In genomic region chr4:123112216-123112764, GRCm38 (mm10) we compare ENCODE assay signal across 16 mouse cellular contexts. TPM values are rescaled to one million over a fixed set of nuclear protein-coding genes. Genes with fewer than 3 reads are reported as not detected.
"Had no signal": no experiment of that assay in that cellular context is flagged by ENCODE, and none has a peak within 500 bp of the region (broad histone marks: within the 10 kb centered on the region; RNA-seq: fewer than 3 reads in every experiment).

No protein-coding gene starts in this region.

- H3K27ac ChIP-seq: limb, embryonic 12.5 days; liver, embryonic 12.5 days; lung, embryonic 15.5 days; macrophage; midbrain, embryonic 10.5 days; midbrain, embryonic 15.5 days; neural tube, embryonic 13.5 days had no signal

- H3K4me1 ChIP-seq: limb, embryonic 12.5 days; liver, embryonic 12.5 days; midbrain, embryonic 15.5 days had no signal

- H3K27me3 ChIP-seq: midbrain, embryonic 15.5 days had no signal

- DNase-seq: kidney, adult 18-20 months; kidney, postnatal 25 days; lung, postnatal 14 days; retina, postnatal 1 day; right cerebral cortex, postnatal 4 days; spleen, adult 18-20 months; thymus, postnatal 4 days had no signal

- ATAC-seq: liver, embryonic 12.5 days; midbrain, embryonic 15.5 days had no signal

- H3K9ac ChIP-seq: limb, embryonic 12.5 days; liver, embryonic 12.5 days; lung, embryonic 15.5 days; midbrain, embryonic 15.5 days; neural tube, embryonic 13.5 days had no signal

- H3K36me3 ChIP-seq: limb, embryonic 12.5 days; liver, embryonic 12.5 days; lung, embryonic 15.5 days; midbrain, embryonic 10.5 days; midbrain, embryonic 15.5 days; neural tube, embryonic 13.5 days had no signal

- H3K4me3 ChIP-seq: limb, embryonic 12.5 days; liver, embryonic 12.5 days; lung, embryonic 15.5 days; midbrain, embryonic 10.5 days; midbrain, embryonic 15.5 days; neural tube, embryonic 13.5 days had no signal

RNA-seq across cellular contexts. Expression of gene Oxct2b, which starts 3.8 kb away (rescaled TPM):
- total RNA-seq: layer of hippocampus, postnatal 25 days had no signal
- polyA plus RNA-seq: limb, embryonic 12.5 days; liver, embryonic 12.5 days; lung, embryonic 15.5 days; macrophage; stomach, embryonic 14.5 days had no signal

RNA-seq across cellular contexts. Expression of gene Bmp8b, which starts 7.3 kb away (rescaled TPM):
- polyA plus RNA-seq: macrophage had no signal
